Mouse (Mus musculus) lung, adult 2 months (tissue): ENCODE measurements around the gene 9930021J03Rik.

Experiments
- CTCF ChIP-seq: fragments of 200-500 bp; IDR thresholded peaks from 2 replicates; pipeline ENCODE4 v1.5.1; 2011; ENCODE audit warnings: mild to moderate bottlenecking, low read length, control low read depth; ENCODE audit not compliant: insufficient read depth
- POLR2A ChIP-seq: fragments of 200-500 bp; IDR thresholded peaks from 2 replicates; pipeline ENCODE4 v1.6.1; 2011; ENCODE audit warnings: low read depth, mild to moderate bottlenecking, control low read depth, low read length, borderline replicate concordance; ENCODE audit errors: extremely low read depth

DNA sequence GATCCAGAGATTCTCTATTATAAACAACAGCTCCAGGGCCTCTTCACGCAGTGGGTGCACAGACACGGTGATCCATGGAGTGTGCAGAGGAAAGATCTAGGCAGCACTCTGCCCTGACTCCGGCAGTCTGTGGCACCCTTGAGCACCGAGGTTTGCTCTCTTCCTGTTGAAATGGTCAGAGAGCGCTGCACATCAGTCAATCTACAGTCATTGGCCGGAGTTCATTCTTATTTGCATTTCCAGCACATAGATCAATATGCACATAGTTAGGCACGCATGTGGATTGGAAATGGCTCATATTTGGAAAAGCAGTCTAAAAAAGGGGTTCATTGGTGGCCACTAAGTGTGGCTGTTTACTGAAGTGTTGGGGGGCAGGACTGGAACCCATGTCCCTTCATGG is 137.7 kb downstream of the 9930021J03Rik start:
- no peak for TF ChIP-seq CTCF
- TF ChIP-seq POLR2A: no peak
